Mouse (Mus musculus) granulocyte monocyte progenitor cell, adult 5-6 weeks (primary cell): Measurements from ENCODE around the gene Hcrtr1. TPM values are rescaled to one million over a fixed set of nuclear protein-coding genes. Genes with fewer than 3 reads are reported as not detected.
A peak's percentile ranks its signal among the peaks of the same experiment; 100 is the strongest.

Experiments
- ATAC-seq: replicated peaks from 2 replicates; pipeline ENCODE4 v1.8.0; 2016; ENCODE audit warnings: mild to moderate bottlenecking, moderate TSS enrichment, inconsistent platforms; ENCODE audit not compliant: poor library complexity, severe bottlenecking
- total RNA-seq, 2 experiments: library from RNA; stranded (forward) in 1 of 2; stranded (reverse) in 1 of 2; fragments of 200-712, 200-1000 nt in 1 of 2; fragments of >200 nt in 1 of 2; fragmentation: Nextera tagmentation in 1 of 2; gene quantifications; 2 replicates each; pipeline ENCODE4 v1.2.3; 2014 to 2017

The Hcrtr1 gene
- total RNA-seq, 2 experiments from 2014 or later, result not detected

DNA sequence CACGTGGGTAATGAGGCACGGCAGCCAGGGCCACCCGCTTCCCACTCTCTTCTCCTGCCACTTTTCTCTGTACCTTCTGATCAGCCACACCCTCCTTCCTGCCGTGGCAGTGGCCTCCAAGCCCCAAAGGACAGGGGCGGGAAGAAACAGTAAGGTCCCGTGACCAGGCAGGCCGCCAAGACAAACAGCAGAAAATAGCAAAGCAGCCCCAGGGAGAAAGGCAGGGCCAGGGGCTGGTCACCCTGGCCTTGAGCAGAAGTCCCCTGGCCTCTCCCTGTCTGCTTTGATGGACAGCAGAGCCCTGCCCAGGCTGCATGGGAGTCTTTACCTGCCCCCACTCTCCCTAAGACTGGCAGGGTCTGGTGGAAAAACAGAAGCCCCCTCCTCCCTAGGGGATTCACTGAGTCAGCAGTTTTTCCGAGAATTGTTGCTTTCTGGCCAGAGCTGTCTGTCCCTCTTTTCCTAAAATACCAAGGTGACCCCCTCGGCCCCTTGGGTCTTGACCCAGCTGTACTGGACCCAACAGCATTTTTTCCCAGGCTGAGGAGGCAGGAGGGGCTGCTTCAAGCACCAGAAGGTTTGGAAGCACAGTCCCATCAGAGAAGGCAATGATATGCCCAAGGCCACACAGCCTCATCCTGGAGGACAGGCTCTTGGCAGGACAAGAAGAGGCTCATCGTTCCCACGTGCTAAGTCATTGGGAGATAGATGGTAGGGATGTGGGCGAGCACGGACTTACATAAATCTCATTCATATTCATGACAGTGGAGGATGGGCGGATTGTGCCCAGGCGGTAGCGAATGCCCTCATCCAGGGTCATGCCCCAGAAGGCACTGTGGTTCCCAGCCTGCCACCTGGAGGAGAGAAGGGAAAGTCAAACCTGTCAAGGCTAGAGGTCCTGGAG lies 29.4 kb upstream of the Hcrtr1 start:
- peak; percentile 28 for ATAC-seq

DNA sequence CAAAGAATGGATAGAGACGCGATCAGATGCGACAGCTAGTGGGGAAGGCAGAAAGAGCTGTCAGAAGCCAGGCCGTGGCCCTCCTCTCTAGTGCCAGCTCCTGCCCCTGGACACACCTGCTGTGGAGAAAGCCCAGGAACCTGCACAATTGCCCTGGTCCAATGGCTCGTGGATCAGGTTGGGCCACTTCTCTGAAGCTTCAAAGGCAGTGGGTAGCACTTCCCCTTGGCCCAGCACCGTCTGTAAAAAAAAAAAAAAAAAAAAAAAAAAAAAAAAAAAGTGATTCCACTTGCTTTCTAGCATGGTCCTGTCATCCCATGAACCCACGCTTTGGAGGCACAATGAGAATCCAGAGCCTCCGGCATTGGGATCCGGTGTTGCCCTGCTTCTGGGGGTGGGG lies 28.7 kb upstream of the Hcrtr1 start:
- peak; percentile 49 for ATAC-seq

DNA sequence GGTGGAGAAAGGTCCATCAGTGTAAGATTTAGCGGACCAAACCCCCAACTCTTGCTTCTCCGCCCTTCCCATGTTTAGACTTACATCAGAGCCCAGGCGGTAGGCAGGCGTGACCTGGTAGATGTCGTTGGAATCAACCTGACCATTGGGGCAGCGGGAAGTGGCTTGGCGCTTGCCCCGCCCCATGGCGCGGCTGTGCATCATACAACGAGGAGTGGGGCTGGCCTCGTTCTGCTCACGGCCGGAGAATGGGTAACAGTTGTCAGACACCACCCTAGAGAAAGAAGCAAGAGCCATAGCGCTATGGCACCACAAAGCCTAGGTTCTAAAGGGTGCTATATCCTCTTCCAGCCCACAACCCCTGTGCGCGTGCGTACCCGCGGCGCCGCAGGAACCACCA lies 28.2 kb upstream of the Hcrtr1 start:
- peak; percentile 31 for ATAC-seq

DNA sequence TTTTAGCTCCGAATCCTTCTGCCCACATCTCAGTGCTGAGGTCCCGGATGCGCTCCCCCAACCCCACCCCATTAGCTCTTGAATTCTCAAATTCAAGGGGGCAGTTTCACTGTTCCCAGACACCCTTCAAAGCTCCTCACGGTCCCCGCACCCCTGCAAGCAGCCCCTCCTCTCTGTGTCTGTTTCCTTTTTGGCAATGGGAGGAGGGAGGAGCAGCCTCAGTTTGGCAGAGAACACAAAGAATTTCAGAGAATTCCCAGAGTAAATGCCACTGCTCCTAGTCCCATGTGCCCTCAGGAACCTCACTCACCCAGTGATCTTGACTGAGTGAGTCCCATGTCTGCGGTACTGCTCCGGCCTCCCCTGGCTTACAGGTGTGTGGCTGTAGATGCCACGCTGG lies 27.4 kb upstream of the Hcrtr1 start:
- ATAC-seq, result no peak

DNA sequence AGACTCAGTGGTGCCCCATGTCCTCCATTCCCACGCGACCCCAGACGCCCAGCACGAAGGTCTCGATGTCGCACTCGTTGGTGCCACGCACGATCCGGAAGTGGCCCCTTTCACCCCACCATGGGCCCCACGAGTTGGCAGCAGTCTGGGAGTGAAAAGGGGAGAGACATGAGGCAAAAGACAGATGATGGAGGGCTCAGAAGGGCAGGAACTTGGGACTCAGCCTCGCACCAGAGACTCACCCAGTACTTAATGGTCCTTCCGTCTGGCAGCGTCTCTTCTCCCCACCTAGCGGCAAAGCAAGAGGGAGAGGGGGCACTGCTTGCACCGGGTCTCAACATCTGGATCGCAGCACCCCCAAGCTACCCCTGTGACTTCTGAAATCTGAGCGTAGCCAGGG lies 26.9 kb upstream of the Hcrtr1 start:
- no peak for ATAC-seq

DNA sequence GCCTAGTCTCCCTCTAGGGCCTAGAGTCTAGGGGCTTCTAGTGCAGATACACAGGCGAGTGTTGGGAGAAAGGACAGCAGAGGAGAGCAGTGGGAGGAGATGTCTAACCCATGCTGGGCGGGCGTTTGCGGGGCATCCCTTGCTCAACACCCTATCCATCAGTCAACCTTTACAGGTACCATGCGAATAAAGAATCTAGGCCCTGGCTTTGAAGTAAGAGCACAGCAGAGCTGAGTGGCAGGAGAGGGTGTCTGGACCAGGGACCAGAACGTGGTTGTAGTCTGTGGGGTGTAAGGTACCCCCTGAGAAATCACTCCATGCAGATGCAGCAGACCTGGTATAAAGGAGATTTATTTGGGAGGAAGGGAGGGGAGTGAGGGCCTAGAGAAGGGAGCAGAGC lies 25.0 kb upstream of the Hcrtr1 start:
- ATAC-seq, result no peak

DNA sequence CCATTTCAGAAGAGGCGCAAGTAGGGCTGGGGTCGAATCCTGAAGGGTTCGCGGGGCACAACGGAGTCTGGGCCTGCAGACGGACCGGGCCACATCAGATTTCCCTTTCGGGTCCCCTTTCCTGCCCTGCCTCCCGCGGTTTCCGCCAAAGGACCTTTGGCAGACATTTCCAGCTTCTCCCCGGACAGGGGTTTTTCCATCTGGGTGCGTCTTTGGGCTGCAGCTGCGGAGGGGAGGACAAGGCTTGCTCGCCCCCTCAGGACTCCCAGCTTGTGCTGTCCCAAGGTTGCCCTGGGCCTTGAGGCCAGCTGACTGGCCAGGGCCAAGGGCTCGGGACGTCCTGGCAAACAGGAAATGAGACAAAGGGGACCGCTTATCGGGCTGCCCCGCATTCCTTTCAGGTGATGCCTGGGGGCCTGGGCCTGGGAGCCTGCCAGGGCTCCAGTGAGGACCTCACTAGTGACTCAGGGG lies 24.3 kb upstream of the Hcrtr1 start:
- ATAC-seq, result peak; percentile 5; the same call in 1 of the 2 replicates

DNA sequence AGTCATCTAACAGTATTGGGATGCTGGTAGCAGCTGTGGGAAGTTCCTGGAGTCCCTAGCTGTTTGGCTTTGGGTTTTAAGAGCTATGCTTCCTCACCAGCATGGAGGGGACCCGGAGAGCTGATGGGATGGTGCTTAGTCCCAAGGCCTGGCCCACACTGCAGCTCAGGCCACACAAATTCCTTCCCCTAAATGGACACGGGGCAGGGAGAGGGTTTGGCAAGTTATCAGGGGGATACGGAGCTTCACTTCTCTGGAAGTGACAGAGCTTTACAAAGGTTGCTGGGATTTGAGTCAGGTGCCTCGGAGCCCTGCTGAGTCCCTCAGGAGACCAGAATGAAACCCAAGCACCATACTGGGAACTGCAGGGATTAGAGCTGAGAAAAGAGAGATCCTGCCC lies 22.2 kb upstream of the Hcrtr1 start:
- ATAC-seq, result no peak

DNA sequence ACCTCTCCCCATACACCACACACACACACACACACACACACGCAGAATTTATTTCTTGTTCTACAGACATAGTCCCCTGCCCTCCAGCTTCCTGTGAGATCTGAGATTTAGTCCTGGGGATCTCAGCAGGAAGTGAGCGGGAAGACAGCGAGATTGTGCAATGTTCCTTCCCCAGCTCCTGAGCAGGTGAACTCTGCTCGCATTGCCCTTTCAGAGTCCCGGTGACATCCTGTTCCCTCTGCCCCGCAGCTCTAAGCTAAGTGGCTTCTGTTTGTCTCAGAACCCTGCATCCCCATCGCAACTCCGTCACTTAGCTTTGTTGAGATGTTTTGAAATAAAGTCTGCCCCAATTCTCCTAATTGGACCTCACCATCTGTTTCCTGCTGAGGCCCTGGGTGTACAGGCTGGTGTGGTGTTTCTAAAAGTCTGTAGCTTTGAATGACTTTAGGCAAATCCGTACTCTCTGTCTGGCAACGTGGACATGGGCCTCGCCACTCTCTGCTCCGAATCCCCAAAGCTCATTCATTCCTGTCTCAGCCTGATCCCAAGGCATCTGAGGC lies 17.7 kb upstream of the Hcrtr1 start:
- peak; percentile 63 for ATAC-seq

DNA sequence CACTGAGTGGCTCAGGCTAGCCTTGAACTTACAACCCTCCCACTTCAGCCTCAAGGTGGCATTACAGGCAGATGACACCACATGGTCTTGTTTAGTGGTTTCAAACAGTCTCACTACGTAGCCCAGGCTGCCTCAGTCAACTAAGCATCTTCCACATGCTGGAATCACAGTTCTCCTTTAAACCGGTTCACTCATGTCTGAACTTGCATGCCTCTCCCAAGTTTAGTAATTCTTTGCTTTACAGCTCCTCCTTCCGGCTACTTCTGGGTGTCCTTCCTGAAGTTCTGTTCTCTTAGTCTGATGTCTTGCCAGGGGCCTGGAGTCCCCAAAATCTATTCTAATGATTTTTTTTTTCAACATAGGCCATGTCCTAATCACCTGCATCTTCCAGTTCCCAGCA lies 15.1 kb upstream of the Hcrtr1 start:
- ATAC-seq, result no peak

DNA sequence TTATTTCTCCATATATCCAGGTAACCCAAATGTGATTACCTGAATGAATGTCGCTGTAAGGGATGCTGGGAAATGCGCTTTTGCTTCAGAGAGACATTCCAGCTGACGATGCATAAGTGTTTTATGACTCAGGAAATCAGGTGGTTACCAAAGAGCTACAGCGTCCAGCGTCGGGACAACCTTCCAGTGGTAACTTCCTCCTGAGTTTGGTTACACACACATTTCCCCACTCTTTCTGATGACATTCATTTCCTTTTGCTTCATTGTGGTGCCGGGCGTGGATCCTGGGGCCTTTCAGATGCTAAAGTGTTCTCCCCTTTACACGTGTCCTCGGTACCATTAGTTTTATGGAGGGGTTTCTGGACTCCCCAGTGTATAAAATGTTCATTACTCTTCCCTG lies 9.2 kb upstream of the Hcrtr1 start:
- peak; percentile 97 for ATAC-seq

DNA sequence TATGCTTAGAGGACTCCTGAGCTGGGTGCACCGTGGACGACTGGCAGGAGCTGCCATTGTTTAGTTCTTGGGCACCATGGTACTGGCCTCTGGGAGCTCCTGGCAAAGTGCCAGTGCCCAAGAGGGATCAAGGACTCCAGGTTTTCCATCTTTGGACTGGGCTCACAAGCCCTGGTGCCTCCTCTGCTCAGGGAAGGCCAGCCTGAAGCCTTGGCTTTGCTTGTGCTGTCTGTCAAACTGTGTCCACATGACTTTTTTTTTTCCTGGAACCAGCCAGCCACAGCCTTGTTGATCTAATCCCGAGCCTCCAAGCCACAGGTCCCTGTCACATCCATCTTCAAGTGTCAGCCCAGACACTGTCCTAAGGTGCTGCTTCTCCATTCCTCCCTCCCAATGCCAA lies 2.6 kb upstream of the Hcrtr1 start:
- no peak for ATAC-seq

DNA sequence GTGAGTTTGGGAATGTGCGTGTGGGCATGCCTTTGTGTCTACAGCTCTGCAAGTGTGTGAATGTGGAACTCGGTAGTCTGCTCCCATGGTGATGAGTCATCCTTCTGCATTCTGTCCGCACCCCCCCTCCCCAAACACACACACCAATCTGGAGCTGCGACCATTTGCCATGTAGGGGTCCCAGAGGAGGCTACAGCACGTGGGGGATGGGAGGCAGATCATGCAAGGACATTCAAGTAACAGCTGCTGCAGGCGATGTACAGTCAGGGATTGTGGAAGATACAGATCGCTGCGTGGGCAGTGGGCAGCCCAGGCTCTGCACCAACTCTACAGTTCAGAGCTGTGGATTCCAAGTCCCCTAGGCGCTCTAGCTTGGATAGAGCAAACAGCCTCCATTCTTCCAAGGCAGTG lies 1.8 kb upstream of the Hcrtr1 start:
- no peak for ATAC-seq

DNA sequence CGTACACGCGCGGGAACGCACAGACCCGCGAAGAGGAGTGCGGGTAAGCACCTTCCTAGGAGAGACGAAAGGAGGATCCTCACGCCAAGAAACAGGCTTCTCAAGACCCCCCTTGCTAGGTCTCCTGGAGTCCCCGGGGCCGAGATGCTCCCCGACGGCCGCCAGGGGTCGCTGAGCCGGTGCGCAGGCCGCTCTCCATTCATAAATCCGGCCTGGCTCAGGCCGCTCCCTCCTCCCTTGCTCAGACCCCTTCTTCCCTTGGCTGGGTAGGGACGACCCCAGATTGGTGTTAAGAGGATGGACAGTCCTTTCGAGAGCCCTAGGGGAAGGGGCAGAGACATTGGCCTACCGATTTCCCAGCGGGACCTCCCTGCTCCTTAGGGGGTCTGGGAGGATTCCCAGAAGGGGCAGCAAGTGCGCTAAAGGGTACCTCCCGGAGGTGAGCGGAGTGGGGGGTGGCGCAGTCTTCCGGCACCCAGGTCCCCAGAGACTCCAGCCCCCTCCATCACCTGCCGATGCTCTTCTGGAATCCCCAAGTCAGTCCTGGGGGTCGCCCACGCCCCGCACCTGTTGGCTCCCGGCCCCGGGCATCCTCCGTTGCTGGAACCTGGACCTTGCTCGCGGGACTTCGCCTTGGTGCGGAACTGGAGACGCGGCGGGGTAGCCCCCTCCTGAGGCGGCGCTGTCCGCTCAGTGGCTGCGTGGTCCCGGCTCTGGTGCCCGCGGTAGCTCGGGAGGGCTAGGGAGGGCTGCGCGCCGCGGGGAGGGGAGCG lies 532 bp downstream of the Hcrtr1 start:
- ATAC-seq, result peak; percentile 79

DNA sequence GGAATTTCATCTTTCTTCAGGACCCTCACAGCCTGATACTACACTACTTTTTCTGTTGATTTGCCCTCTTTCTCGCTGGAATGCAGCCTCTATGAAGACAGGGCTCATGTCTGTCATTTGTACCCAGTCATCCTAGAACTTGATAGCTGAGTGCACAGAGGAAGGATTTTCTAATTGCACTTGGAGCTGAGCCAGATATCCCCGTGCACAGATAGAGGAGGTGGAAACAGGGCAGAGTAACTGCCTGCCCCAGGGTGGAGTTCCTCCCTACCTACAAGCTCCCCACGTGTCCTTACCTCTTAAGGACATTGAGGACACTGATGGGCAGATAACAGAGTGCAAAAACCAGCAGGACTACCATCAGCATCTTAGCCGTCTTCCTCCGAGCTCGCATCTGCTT lies 5.8 kb downstream of the Hcrtr1 start:
- ATAC-seq, result no peak

DNA sequence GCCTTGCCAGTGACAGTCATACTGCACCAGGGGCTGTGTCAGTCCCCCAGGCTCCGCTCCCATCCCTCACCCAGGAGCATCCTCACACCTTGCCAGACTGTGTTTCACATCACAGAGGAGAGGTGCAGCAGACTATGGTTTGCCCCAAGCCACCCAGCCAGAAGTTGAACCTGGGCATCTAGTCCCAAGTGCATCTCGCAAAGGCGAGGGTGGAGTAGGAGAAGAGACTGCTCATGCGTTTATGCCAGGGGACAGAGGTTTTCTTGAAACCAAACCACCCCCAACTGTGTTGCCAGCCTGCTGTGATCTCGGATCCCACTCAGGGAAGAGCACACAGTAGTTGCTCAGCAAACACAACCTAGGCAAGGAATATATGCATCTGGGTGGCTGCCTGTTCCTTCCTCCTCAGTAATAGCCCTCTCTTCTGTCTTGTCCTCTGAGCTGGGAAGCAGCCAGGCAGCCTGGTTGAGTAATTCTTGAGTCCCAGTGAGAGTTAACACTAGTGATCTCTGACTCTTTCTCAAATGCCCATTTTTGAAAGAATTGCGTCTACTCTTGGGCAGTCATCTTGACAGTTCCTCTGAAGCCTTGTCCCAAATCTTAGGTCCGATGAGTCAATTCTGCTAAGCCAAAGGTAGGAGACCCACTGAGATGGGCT lies 7.6 kb downstream of the Hcrtr1 start:
- no peak for ATAC-seq

DNA sequence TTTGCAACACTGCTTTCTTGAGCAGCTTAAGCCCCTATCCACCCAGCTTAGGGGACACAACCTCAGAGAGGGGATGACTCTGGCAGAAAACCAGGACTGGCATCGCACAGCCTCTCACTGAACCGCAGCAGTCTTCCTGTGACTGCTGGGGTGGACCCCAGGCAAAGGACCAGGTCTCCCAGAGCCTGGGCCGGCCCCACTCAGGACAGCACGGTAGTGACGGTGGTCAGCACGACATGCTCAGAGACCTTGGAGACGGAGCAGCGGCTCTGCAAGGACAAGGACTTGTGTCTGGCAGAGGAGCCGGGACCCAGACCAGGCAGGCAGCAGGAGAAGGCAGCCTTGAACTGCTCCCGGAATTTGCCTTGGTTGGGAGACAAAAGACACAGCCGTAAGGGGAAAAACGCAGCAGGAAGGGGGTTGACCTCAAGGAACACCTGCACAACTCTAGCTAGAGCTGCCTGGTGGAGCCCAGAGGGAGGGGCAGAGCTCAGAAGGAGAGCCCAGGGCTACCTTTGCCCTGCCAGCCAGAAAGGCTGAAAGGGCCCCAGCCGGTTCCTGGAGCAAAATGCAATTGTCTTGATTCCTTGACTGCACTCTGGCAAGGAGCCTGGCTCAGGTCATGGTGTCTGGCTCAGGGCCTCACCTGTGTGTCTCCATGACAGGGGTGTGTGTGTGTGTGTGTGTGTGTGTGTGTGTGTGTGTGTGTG lies 8.4 kb downstream of the Hcrtr1 start:
- ATAC-seq, result no peak

DNA sequence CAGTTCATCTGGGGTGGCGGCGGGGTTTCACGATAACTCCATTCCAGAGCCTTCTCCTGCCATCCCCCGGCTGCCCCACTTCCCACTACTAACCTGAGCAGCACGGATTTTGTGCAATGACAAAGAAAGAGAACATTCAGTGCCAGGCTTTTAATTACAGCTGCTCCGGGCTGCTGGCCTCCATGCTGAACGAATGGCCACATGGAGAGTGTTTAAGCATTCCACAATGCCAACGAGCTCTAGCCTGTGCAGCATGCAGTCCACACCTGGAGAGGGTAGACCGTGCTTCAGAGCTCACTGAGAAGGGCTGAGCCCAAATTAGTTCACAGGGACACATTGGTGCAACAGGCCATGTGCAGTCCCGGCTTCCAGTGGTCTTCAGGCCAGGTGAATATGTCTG lies 9.1 kb downstream of the Hcrtr1 start:
- ATAC-seq, result no peak

DNA sequence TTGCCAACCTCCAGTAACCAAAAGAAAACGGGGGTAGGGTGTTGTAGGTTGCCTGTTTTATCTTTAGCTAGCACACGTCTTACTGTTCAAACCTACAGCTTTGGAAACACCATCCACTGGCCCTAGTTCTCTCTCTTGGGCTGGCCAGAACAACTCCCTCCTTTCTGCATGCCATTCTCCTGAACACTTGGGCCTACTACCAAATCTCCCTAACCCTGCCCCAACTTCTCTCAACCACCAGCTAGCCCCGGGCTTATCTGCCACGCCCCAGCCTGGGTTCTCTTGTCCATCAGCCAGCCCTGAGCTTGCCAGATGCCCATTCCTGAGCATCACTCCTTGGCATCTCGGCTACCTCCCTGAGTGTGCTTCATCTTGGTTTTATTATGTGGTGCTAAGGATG lies 10.3 kb downstream of the Hcrtr1 start:
- ATAC-seq, result no peak

DNA sequence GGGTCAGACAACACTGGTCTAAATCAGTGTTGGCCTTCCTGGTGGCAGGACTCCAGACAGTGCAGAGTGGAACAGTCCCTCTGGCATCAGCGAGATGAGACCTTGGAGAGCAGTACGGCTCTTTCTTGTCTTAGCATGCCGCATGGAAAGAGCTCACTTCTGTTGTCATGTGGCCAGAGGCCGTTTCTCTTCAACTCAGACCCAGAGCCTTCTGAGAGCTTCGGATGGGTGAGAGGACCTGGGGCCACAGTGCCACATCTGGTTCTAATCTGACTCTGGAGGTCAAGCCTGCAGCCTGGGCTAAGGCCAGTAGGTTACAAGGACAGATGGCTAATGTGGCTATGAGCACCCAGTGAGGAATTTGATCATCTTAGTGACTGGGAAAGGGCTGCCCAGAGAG lies 13.2 kb downstream of the Hcrtr1 start:
- ATAC-seq, result no peak
